In the genomic region with DNA sequence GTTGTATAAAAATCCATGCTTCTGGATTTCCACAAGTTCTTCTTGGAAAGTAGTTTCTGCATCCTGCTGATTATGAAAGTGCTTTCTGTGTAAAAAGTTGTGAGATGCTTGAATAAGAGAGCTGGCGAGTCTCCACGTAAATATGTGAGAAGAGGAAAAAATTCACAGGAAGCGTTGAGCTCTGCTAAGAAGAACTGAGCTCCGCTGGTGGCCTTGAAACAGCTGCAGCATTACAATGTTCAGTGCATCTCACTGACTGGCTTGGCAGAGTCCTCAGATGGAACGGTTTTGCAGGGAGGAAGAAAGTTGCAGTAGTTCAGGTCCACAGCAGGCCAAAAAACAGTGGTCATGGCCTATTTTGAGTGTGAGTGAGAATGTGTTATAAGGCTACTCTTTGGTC, we compare ENCODE assay signal across 18 mouse cellular contexts. TPM values are rescaled to one million over a fixed set of nuclear protein-coding genes. Genes with fewer than 3 reads are reported as not detected.
A peak's percentile ranks its signal among the peaks of the same experiment; 100 is the strongest.
DNase-seq lines count a peak whose midpoint lies in the region; ATAC-seq and TF ChIP-seq lines count a peak whose summit lies in the region.
"Had no signal": no experiment of that assay in that cellular context is flagged by ENCODE, and none has a peak within 500 bp of the region (broad histone marks: within the 10 kb centered on the region; RNA-seq: fewer than 3 reads in every experiment).

No protein-coding gene starts in this region.

- no peak for TF ChIP-seq CTCF in kidney, postnatal 0 days (IDR thresholded peaks at IDR 0.05; ENCODE audit: low read depth)
- TF ChIP-seq CTCF in midbrain, postnatal 0 days (IDR thresholded peaks at IDR 0.05), result no peak

- 65% methylated on average over 5 of the region's 5 CpGs for WGBS in kidney, postnatal 0 days
- 82% methylated on average over 5 of the region's 5 CpGs for WGBS in midbrain, postnatal 0 days
- WGBS in midbrain, embryonic 11.5 days, result 89% methylated on average over 5 of the region's 5 CpGs

- H3K9me3 ChIP-seq in kidney, postnatal 0 days (replicated peaks; ENCODE audit: low read length), result no peaks in the 10 kb centered on the region
- H3K9me3 ChIP-seq in midbrain, postnatal 0 days (ENCODE audit: low read length), result no peaks in the 10 kb centered on the region
- no peaks in the 10 kb centered on the region for H3K9me3 ChIP-seq in midbrain, embryonic 11.5 days (ENCODE audit: control insufficient read depth, low read length)
- H3K9me3 ChIP-seq: hindbrain, embryonic 13.5 days; limb, embryonic 13.5 days; neural tube, embryonic 13.5 days had no signal

- no peak overlapping the region for H3K9ac ChIP-seq in kidney, postnatal 0 days (ENCODE audit: low read depth, low read length)
- no peak overlapping the region for H3K9ac ChIP-seq in midbrain, postnatal 0 days (replicated peaks; ENCODE audit: low read length, poor library complexity, severe bottlenecking)
- H3K9ac ChIP-seq in midbrain, embryonic 11.5 days (ENCODE audit: low read length), result no peak overlapping the region
- H3K9ac ChIP-seq: hindbrain, embryonic 13.5 days; limb, embryonic 13.5 days; neural tube, embryonic 13.5 days had no signal

- ATAC-seq in frontal cortex, adult (ENCODE audit: low TSS enrichment), result peak; percentile 38; the same call in 1 of the 2 replicates
- ATAC-seq in kidney, postnatal 0 days (replicated peaks; ENCODE audit: low FRiP score, low read depth), result no peak
- ATAC-seq in midbrain, postnatal 0 days (ENCODE audit: low FRiP score), result no peak
- no peak for ATAC-seq in midbrain, embryonic 11.5 days (ENCODE audit: low FRiP score)
- ATAC-seq: activated CD4-positive, CD25-positive, alpha-beta regulatory T cell, adult 4 months; forebrain, embryonic 14.5 days; intestine, postnatal 0 days had no signal

- no peak overlapping the region for H3K4me2 ChIP-seq in kidney, postnatal 0 days (ENCODE audit: low read length)
- H3K4me2 ChIP-seq in midbrain, postnatal 0 days (ENCODE audit: low read depth, low read length, poor library complexity, severe bottlenecking), result no peak overlapping the region
- H3K4me2 ChIP-seq in midbrain, embryonic 11.5 days, result no peak overlapping the region
- H3K4me2 ChIP-seq: heart, embryonic 11.5 days; hindbrain, embryonic 13.5 days; limb, embryonic 13.5 days; neural tube, embryonic 13.5 days had no signal

- no peak overlapping the region for H3K4me3 ChIP-seq in kidney, postnatal 0 days (replicated peaks; ENCODE audit: low read depth, low read length)
- H3K4me3 ChIP-seq in midbrain, postnatal 0 days (ENCODE audit: low read depth, low read length), result no peak overlapping the region
- no peak overlapping the region for H3K4me3 ChIP-seq in midbrain, embryonic 11.5 days (ENCODE audit: low read depth, low read length)
- H3K4me3 ChIP-seq: hindbrain, embryonic 13.5 days; left cerebral cortex, adult 2 months; limb, embryonic 13.5 days; neural tube, embryonic 13.5 days had no signal

- no peak overlapping the region for H3K27ac ChIP-seq in kidney, postnatal 0 days
- H3K27ac ChIP-seq in midbrain, postnatal 0 days (ENCODE audit: low read depth, low read length), result no peak overlapping the region
- no peak overlapping the region for H3K27ac ChIP-seq in midbrain, embryonic 11.5 days (ENCODE audit: low read depth, low read length)
- H3K27ac ChIP-seq: hindbrain, embryonic 13.5 days; left cerebral cortex, adult 2 months; limb, embryonic 13.5 days; neural tube, embryonic 13.5 days had no signal

- DNase-seq in frontal cortex, postnatal 10 days (ENCODE audit: low spot score in 2 of 2), result no peak
- peak; percentile 40 for DNase-seq in kidney, postnatal 0 days (ENCODE audit: low spot score)
- no peak for DNase-seq in kidney, postnatal 36 days
- peak; percentile 10 for DNase-seq in midbrain, postnatal 0 days (ENCODE audit: low spot score)
- DNase-seq in midbrain, embryonic 11.5 days (ENCODE audit: low spot score, missing footprints), result no peak
- peak; percentile 19 for DNase-seq in skeletal muscle tissue, adult 2 months (ENCODE audit: low read depth, low spot score)
- DNase-seq: cerebellum, adult 8-10 months; thymus, postnatal 14 days had no signal

- H3K27me3 ChIP-seq in kidney, postnatal 0 days (ENCODE audit: insufficient read depth, low read length), result no peaks in the 10 kb centered on the region
- no peaks in the 10 kb centered on the region for H3K27me3 ChIP-seq in midbrain, postnatal 0 days (ENCODE audit: insufficient read depth, low read length)
- no peaks in the 10 kb centered on the region for H3K27me3 ChIP-seq in midbrain, embryonic 11.5 days (ENCODE audit: control insufficient read depth, insufficient read depth, low read length)
- H3K27me3 ChIP-seq: hindbrain, embryonic 13.5 days; limb, embryonic 13.5 days; neural tube, embryonic 13.5 days had no signal

- H3K4me1 ChIP-seq in kidney, postnatal 0 days (replicated peaks; ENCODE audit: insufficient read depth, low read length), result no peaks in the 10 kb centered on the region
- H3K4me1 ChIP-seq in midbrain, postnatal 0 days (ENCODE audit: insufficient read depth, low read length), result no peaks in the 10 kb centered on the region
- no peaks in the 10 kb centered on the region for H3K4me1 ChIP-seq in midbrain, embryonic 11.5 days (ENCODE audit: control insufficient read depth, insufficient read depth, low read length)
- H3K4me1 ChIP-seq: hindbrain, embryonic 13.5 days; limb, embryonic 13.5 days; neural tube, embryonic 13.5 days had no signal

- no peaks in the 10 kb centered on the region for H3K36me3 ChIP-seq in kidney, postnatal 0 days (ENCODE audit: insufficient read depth, low read length)
- H3K36me3 ChIP-seq in midbrain, postnatal 0 days (ENCODE audit: insufficient read depth, low read length), result no peaks in the 10 kb centered on the region
- H3K36me3 ChIP-seq in midbrain, embryonic 11.5 days (ENCODE audit: control insufficient read depth, insufficient read depth, low read length), result no peaks in the 10 kb centered on the region

RNA-seq across cellular contexts. Expression of gene 3110021N24Rik, which starts 11.2 kb away (rescaled TPM):
- polyA plus RNA-seq in kidney, postnatal 0 days (2015; fragmentation: Nextera tagmentation; extraction: Ambion mirVana), result 1.1 and 1.6 TPM in 2 replicates
- 0.16 and 0.38 TPM in 2 replicates for total RNA-seq in midbrain, postnatal 0 days (2014; rRNA removed)
- 1.1 and 2.5 TPM in 2 replicates for polyA plus RNA-seq in midbrain, postnatal 0 days (2015; fragmentation: Nextera tagmentation; extraction: Ambion mirVana)
- polyA plus RNA-seq in midbrain, embryonic 11.5 days (2014; fragmentation: Nextera tagmentation; extraction: Ambion mirVana), result 0.45 and 0.51 TPM in 2 replicates
- total RNA-seq: megakaryocyte-erythroid progenitor cell, adult 5-6 weeks had no signal
- polyA plus RNA-seq: activated CD4-positive, CD25-positive, alpha-beta regulatory T cell, adult 4 months had no signal

Comparison
In these comparisons a context has a peak if more than half of its experiments do, and no peak if none do; other contexts are left out.
1. DNase-seq: peak in kidney, postnatal 0 days (single experiment), midbrain, postnatal 0 days (single experiment) and skeletal muscle tissue, adult 2 months (single experiment); none in frontal cortex, postnatal 10 days (0 of 2), kidney, postnatal 36 days (0 of 2) and midbrain, embryonic 11.5 days (single experiment).